Mouse (Mus musculus) layer of hippocampus, adult 9-10 months (tissue): ENCODE data around the gene Msmo1.

ENCODE experiments used
- DNase-seq: peaks from one replicate; pipeline ENCODE4 v3.0.0; 2022; ENCODE audit warnings: low spot score

The Msmo1 gene

DNA sequence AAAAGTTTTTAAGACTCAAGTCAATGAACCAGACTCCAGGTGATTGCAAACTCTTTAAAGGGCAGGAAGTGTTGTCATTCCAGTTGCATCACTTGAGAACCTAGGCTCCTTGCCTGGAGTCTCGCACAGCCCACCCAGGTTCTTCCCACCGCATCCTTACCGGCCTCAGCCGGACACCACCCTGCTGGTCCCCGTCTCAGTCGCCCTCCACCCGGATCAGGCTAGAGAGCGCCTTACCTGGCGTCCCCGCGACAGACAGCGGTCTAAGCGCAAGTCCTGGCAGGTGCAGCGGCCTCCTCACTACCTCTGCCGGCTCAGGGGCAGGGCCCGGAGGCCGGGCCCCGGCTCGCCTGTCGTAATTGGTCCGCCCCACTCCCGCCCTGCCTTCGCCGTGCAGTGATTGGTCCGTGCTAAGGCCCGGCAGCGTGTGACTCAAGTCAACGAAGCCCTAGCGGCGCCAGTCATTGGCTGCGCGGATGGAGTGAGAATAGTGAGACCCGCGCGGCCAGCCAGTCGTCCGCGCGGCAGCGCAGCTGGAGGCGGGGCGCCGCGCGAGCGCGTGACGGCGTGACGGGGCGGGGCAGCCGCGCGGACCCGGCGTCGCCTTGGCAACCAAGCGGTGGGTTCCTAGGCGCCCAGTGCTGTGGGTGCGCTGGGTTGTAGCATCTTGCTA is at the start of gene Msmo1:
Msmo1 (minus strand) TSS at position 522 of the 673 bp plus-strand sequence.
- peak; percentile 89 for DNase-seq

DNA sequence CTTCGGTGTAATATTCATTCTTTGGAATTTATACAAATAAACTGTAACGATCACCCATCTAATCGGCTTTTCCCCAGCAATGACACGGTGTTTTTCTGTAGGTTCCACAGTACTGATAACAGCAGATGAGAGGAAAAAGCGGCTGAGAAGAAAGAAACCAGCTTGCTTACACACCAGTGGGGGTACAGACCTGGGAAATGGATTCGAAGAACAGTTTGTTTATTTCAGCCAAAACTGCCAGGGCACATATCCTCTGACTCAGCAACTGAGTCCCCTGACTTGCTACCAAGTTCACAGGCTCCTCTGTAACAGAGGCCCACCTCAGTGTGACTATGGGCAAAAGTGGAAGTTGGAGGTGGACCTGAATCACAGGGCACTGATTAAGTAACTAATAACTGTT is 48.4 kb upstream of the Msmo1 start:
- no peak for DNase-seq

DNA sequence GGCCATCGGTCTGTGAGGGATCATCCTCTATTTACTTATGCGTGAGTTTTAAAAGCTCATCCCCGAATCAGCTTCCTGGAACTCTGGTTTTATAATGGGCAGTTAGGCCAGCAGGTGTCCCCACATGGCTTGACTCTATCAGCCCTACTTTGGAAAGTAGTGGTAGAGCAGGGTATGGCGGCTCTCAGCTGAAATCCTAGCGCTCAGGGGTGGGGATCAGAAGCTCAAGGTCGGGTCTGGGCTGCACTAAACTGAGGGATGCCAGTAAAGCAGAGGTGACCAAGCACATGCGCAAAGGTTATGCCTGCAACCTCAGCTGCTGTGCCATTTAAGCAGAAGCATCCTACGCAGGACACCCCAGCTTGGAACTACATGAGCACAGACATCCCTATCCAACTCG is 44.3 kb upstream of the Msmo1 start:
- no peak for DNase-seq

DNA sequence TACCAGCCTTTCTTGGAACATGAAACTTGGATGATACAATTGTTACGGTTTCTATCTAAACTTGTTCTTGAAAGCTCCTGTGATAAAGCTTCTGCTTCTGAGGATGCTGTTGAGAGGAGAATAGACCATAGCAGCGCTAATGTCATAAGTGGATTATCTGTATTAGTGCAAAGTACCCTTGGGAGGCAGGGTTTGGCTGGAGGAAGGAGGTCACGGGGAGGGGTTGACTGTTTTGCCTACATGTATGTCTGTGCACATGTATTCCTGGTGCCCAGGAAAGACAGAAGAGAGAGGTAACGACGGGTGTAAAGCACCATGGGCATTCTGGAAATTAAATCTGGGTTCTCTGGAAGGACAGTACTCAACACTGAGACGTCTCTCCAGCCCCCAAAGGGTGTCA is 40.5 kb upstream of the Msmo1 start:
- DNase-seq, result no peak

DNA sequence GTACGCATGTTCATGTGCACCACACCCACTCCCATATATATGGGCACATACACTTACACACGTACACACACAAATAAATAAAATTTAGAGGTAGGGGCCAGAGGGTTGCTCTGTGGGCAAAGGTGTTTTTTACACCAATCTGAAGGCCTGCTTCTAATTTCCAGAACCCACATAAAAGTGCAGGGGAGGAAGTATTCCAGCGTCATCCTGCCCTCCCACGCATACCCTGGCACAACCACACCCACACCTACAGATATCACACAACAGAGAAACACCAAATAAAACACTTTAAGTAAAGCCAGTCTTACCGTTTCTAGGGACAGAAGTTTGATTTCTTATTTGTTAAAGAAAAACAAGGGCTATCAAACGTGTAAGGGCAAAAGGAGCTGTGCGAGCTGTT is 37.2 kb upstream of the Msmo1 start:
- no peak for DNase-seq

DNA sequence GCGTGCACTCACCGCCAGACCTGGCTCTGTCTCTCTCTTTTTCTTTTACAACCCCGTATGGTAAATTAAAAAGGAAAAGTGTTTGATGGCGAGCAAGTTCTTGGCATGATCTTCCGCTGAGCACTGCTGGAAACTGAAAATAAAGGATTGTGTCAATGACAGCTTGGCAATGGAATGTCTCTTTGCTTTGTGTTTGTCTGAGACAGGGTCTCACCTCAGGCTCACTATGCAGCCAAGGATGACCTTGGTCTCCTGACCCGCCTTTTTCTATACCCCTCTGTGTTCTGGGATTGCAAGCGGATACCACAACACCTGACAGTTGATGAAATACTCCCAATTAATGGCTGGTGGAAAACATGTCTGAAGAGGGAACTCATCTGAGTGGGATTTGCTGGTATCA is 36.0 kb upstream of the Msmo1 start:
- DNase-seq, result no peak

DNA sequence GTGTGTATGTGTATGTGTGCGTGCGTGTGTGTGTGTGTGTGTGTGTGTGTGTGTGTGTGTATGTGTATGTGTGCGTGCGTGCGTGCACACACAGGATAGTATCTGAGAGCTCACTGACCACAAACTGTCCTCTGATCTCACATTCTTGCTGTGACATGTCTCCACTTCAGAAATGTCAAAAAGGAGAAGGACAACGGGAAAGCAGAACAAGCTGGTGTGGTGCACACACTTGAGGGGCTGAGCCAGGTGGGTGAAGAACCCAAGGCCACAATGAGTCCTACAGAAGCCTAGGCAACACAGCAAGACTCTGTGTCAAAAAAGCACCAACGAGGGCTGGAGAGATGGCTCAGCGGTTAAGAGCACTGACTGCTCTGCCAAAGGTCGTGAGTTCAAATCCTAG is 35.1 kb upstream of the Msmo1 start:
- no peak for DNase-seq

DNA sequence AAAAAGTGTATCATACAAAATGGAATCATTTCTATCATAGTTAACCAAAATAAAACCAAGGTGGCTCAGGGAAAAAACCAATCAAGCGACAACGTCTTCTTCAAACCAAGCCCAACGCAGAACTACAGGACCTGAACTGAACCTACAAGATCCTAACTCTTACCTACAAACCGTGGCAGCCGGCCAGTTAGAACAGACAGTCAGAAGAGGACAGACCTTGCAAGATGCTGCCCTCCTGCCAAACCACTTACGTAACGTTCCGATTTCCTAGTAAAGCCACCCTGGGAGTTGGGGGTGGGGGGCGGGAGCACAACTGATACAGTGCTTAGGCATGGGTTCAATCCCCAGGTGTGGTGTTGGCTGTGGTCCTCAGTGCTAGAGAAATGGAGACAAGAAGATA is 33.5 kb upstream of the Msmo1 start:
- DNase-seq, result no peak

DNA sequence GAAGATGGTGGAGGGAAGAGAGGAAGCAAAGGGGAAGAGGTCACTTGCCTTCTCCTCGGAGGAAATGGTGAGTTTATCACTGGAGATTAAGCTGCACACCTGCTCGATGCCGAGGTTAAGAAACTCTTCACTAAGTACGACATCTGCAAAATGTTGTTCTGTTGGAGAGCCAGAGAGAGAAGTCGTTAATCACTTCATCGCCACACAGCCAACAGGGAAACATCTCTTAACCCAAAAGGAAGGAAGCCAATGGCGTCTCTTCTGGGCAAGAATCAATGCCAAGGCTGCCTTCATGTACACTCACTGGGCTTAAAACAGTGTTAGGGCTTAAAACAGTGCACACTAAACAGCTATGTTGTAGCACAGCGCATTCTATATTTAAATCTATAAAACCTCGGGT is 30.5 kb upstream of the Msmo1 start:
- DNase-seq, result no peak

DNA sequence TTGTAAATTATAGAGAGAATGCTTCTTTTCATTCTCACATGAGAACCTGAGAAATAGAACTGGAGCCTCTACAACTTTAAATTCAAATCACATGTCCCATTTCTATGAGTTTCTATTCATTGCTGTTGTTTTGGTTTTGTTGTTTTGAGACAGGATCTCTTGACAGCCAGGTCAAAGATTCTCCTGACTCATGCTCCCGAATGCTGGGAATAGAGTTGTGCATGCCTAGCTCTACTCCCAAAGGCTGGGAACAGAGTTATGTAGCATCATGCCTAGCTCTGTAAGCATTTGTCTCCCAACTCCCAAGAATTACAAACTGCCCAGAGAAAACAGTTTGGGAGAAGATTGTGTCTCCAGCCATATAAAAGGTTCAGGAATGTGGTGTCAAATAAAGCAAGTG is 29.2 kb upstream of the Msmo1 start:
- DNase-seq, result no peak

DNA sequence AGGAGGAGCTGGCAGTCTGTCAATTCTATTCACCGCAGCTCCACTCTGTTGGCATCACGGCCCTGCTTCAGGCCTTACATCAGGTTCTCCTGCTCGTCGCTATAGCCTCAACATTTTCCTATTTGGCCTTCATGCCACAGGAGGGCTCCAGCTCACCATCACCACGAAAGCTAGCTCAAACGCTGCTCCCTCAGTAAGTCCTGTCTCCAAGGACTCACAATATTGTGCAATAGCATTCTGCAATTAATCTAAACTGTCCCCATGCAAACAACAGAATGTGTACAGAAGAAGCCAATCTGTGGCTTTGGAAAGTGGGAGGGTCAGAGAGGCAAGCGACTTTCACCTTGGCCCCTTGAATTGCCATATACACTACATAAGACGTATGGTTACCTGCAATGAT is 27.8 kb upstream of the Msmo1 start:
- DNase-seq, result no peak

DNA sequence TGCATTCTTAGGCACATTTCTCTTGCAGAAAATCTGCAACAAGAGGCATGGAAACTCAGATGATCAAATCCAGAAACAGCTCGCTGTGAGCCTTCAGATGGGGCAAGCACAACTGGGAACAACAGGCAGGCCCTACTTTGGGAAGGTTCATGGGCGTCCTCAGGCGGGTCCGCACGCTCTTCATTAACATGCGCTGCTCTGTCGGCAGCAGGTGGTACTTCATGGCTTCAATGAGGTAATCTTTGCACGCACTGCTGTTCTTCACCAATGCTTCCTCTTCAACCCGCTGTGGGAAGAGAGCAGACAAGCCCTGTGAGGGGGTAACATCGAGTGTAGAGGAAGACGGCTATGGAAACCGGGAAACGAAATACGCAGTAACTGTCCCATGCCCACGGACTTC is 24.4 kb upstream of the Msmo1 start:
- no peak for DNase-seq

DNA sequence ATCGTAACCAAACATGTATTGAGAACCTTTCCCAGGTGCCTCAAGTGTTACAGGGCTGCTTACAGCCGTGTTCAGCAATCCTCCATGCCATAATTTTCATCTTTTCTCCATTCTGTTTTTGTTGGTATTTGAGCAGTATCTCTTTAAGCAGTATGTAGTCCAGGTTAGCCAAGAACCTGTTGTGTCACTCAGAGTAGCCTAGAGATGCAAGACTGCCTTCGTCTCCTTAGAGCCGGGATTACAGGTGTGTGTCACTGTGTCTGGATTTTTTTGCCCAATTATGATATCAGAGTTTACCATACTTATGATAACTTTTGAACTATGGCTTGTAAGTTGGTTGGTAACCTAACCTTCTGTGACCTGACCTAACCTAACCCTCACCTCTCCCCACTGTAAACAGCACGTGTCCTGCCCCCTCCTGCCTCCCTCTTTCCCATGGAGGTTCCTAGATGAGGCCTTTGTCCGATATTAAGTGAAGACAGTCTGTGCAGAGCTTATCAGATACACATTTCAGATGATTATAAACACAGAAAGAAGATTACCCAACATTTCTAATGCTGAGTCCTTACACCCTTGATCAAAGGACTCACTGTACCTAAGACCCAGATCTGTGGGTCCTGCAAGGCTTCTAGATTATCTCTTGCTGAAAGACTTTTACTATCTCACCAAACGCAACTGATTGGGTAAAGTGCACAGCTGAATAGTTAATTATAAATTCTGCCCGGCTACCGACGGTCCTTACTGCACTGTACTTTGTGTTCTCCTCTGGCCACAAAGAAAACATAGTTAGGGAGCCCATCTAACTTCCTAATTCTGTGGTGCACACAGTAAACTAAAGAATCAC is 12.8 kb upstream of the Msmo1 start:
- DNase-seq, result no peak

DNA sequence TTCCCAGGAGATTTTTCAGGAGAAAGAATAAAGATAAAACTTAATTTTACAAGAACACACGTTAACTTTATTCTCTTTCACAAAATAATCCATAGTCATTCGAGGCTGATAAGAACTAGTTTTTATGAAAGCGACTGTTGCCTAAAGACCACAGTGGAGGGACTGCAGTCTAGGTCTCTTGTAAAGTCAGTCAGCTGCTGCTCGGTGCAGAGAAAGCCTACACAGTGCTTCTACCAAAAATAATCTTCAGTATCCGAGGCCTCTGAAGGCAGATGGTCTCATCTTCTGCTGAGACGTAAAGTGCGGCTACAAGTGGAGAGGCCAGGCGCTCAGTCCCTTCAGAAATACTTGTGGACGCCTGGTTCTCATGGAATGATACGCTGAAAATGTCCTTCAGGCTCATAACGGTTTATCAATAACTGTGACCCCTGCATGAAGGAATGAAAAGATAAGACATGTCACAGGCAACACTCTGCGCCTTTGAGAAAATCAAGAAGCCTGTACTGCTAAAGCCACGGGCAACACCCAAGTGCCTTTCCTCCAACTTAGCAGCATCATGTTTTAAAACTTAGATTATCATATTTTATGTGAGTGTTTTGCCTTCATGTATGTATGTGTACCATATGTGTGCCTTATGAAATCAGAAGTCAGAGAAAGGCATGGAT is 7.1 kb upstream of the Msmo1 start:
- DNase-seq, result no peak

DNA sequence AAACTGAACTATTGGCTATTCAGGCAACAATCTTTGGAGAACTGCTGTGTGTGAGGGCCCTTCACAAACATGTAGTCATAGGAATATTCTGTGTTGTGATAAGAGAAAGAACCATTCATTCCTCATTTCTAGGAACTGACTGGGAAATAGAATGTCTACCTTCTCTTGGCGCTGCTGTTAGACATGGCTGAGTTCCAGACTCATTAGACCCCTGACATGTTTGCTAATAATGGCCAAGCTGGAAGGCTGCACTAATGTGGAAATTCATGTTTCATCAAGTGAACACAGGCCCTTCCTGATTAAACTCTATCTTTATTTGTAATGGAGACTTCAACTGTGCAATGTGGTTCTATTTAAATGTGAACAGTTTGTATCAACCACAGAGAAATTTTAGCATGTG is 5.3 kb upstream of the Msmo1 start:
- DNase-seq, result no peak

DNA sequence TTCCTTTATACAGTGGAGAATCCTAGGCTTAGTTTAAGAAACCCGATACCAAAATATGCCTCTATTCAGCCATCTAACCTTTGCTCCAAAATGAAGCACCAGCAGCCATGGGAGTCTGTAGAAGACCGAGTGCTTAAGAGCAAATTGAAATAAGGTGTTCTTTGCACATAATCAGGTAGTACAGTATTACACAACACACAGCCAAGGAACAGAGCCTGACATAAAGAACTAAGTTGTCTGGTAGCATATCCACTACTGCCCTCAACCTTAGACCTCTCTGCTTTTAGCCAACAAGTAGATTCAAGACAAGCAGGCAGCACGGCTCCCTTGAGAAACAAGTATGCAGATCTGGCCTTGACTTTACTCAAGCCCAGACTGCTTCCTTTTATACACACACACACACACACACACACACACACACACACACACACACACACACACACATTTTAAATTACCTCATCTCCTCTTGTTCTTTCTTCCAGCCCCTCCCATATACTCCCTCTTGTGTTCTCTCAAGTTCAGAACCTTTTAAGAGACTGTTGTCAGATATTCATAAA is 3.3 kb upstream of the Msmo1 start:
- no peak for DNase-seq

DNA sequence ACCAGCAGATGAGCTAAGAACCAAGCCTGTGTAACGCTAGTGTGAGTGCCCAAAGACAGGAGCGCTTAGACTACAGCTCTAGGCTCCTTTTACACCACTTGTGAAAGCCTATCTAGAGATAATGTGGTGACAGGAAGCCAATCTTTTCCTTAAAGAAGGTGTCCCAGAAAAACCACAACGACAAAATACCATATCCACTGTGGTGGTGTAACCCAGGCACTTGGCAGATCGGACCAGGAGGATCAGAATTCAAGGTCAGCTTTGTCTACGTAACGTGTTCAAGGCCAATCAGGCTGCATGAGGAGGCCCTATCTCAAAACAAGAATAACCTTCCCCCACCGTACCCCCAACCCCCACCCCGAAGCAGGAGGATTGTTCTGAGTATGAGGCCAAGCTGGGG is 1.6 kb upstream of the Msmo1 start:
- no peak for DNase-seq

DNA sequence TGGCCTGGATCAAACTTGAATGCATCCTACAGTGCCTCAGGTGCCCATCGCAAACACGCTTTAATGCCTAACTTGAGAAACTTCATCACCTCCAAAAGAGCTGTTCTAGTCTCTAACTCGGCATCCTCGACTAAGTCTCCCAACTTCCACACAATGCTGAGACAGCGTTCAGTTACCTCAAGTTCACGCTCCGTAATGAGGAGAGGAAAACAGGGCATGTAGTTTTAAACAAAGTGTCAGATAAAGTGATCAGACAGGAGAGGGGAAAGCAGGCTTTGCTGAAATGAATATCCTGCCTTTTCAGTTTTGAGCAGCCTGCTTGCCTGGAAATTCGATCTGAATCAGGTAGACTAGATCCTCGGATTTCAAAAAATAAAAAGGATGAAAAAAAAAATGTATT is 996 bp downstream of the Msmo1 start:
- DNase-seq, result no peak

DNA sequence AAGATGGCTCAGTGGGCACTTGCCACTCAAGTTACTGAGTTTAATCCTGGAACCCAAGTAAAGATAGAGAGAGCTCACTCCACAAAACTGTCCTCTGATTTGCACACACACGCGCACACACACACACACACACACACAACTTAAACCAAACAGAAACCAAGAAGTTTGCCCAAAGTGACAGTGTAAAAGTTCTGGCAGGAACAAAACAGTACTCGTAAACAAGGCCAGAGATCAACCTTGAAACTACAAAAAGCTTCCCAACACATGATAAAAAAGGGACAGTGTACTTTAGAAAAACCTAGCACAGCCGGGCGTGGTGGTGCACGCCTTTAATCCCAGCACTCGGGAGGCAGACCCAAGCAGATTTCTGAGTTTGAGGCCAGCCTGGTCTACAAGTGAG is 5.4 kb downstream of the Msmo1 start:
- no peak for DNase-seq

DNA sequence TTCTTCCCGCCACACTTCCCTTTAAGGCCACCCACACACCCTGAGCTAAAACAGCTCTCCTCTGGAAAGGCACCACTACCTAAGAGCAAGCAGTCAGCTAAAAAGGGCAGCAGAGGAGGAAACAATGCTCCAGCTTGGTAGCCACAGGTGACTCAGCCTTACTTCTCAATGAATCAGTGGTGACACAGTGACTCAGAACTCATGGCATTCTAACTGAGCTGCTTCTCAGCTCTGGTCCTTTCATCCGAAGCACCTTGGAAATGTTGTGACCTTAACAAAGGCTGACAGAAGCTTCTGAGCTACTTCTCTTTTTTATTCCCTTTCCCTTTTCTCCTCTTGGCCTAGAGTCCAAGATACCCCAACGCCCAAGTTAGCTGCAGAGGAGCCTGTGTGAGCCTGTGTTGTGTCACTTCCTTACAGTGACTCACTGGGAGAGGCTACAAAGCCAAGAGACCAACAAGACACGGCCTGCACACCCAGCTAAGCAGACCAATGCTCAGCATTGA is 7.3 kb downstream of the Msmo1 start:
- DNase-seq, result no peak

DNA sequence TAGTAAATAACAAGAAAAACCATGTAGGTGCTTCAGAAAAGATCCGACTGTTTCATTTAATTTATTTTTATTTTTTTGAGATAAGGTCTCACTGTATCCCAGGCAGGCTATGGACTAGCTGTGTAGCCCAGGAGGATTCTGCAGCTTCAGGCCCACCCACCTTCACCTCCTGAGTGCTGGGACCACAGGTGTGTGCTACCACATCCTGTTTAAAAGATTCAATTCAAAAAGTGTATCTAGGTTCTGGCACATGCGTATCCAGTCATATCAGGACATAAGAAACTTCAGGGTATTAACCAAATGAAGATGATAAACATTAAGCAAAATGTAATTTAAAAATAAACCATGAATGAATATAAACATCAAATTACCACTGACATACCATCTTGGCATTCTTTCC is 10.4 kb downstream of the Msmo1 start:
- no peak for DNase-seq

DNA sequence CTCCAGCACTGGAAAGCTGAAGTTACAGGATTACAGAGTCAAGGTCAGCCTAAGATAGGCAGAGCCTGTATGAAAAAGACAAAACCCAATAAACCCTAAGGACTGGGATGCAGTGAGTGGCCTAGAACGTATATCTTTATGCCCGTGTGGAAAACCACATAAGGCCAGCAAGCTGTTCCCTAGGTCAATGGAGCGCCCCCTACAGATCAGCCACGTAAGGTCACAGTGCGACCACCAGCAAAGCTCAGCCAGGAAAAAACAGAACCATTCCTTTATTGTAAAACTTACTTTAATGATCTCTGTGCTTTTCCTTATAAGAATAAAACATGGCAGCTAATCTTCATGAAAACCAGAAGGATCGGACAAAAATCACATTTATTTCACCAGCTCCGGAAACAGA is 15.7 kb downstream of the Msmo1 start:
- no peak for DNase-seq

DNA sequence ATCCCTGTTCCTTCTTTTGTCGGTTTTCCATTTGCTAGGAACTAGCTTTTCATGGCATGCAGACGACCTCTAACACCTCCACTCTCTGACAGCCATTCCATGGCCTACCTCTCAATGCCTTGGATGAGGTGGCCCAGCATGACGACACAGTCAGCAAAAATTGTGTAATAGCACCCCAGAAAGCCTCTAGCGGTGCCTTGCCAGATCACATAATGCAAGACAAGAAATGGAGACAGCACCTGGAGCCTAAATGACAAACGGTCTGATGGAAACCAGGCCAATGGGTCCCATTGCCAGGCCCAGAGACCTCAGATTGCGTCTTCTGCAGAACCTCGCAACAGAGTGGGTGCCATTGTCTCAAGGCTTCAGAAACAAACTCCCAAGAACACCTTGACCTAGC is 21.1 kb downstream of the Msmo1 start:
- no peak for DNase-seq
